Comparison of ENCODE assay signal across 8 mouse cellular contexts in genomic region chr3:135825016-135825753, GRCm38 (mm10). TPM values are rescaled to one million over a fixed set of nuclear protein-coding genes. Genes with fewer than 3 reads are reported as not detected.
DNase-seq lines count a peak whose midpoint lies in the region; ATAC-seq and TF ChIP-seq lines count a peak whose summit lies in the region.

Slc39a8 (plus strand) TSS chr3:135825279.

- 4% methylated on average over 22 of the region's 22 CpGs for WGBS in forebrain, embryonic 10.5 days
- 2% methylated on average over 22 of the region's 22 CpGs for whole genome bisulfite sequencing in heart, embryonic 13.5 days
- 2% methylated on average over 22 of the region's 22 CpGs for WGBS in kidney, postnatal 0 days
- WGBS in liver, embryonic 12.5 days (ENCODE audit: insufficient replicate concordance), result under 1% methylated on average over 22 of the region's 22 CpGs

- peak; percentile 70 for TF ChIP-seq POLR2A in myocyte (IDR thresholded peaks at IDR 0.05; ENCODE audit: insufficient read length, low read depth)

- peak; percentile 72 to 84 for DNase-seq in CD8-positive naive resting alpha-beta T cell, adult 2 months (ENCODE audit: low read depth in 2 of 2, low spot score in 2 of 2)
- peak; percentile 89 for DNase-seq in c-Kit-positive CD71-positive TER-119-negative erythroid progenitor cells, embryonic 14.5 days (ENCODE audit: low read depth)
- DNase-seq in forebrain, embryonic 10.5 days (ENCODE audit: extremely low spot score, low spot score), result peak; percentile 77
- peak; percentile 92 for DNase-seq in kidney, postnatal 0 days (ENCODE audit: low spot score)
- peak; percentile 82 to 89 for DNase-seq in spleen, postnatal 4 days (ENCODE audit: low spot score in 2 of 2)

- peak within 1 kb of the TSS; percentile 87 for H3K27ac ChIP-seq in forebrain, embryonic 10.5 days
- peak within 1 kb of the TSS; percentile 90 for H3K27ac ChIP-seq in heart, embryonic 13.5 days (replicated peaks)
- peak within 1 kb of the TSS; percentile 86 for H3K27ac ChIP-seq in kidney, postnatal 0 days
- peak within 1 kb of the TSS; percentile 99 for H3K27ac ChIP-seq in liver, embryonic 12.5 days

- no peaks in the 10 kb centered on the region for H3K36me3 ChIP-seq in forebrain, embryonic 10.5 days (replicated peaks)
- no peaks in the 10 kb centered on the region for H3K36me3 ChIP-seq in heart, embryonic 13.5 days
- no peaks in the 10 kb centered on the region for H3K36me3 ChIP-seq in kidney, postnatal 0 days (ENCODE audit: insufficient read depth, low read length)
- H3K36me3 ChIP-seq in liver, embryonic 12.5 days, result peaks cover 13% of the 10 kb centered on the region
- no peaks in the 10 kb centered on the region for H3K36me3 ChIP-seq in myocyte (ENCODE audit: control insufficient read depth, insufficient read depth)

- peak within 1 kb of the TSS; percentile 73 for H3K4me3 ChIP-seq in forebrain, embryonic 10.5 days
- peak within 1 kb of the TSS; percentile 80 for H3K4me3 ChIP-seq in heart, embryonic 13.5 days
- peak within 1 kb of the TSS; percentile 52 for H3K4me3 ChIP-seq in kidney, postnatal 0 days (replicated peaks; ENCODE audit: low read depth, low read length)
- peak within 1 kb of the TSS; percentile 85 for H3K4me3 ChIP-seq in liver, embryonic 12.5 days
- peak within 1 kb of the TSS; percentile 33 for H3K4me3 ChIP-seq in myocyte

- peak within 1 kb of the TSS; percentile 37 for H3ac ChIP-seq in myocyte (ENCODE audit: control insufficient read depth, insufficient read length)

- peaks cover 24% of the 10 kb centered on the region for H3K27me3 ChIP-seq in forebrain, embryonic 10.5 days (ENCODE audit: poor library complexity, severe bottlenecking)
- H3K27me3 ChIP-seq in heart, embryonic 13.5 days (replicated peaks), result no peaks in the 10 kb centered on the region
- no peaks in the 10 kb centered on the region for H3K27me3 ChIP-seq in kidney, postnatal 0 days (ENCODE audit: insufficient read depth, low read length)
- H3K27me3 ChIP-seq in liver, embryonic 12.5 days (replicated peaks), result no peaks in the 10 kb centered on the region
- no peaks in the 10 kb centered on the region for H3K27me3 ChIP-seq in myocyte (ENCODE audit: control insufficient read depth, insufficient read depth, insufficient read length)

- no peaks in the 10 kb centered on the region for H3K9me3 ChIP-seq in forebrain, embryonic 10.5 days
- no peaks in the 10 kb centered on the region for H3K9me3 ChIP-seq in heart, embryonic 13.5 days
- no peaks in the 10 kb centered on the region for H3K9me3 ChIP-seq in kidney, postnatal 0 days (replicated peaks; ENCODE audit: low read length)
- no peaks in the 10 kb centered on the region for H3K9me3 ChIP-seq in liver, embryonic 12.5 days (replicated peaks)

- peaks cover 24% of the 10 kb centered on the region for H3K4me1 ChIP-seq in forebrain, embryonic 10.5 days
- peaks cover 25% of the 10 kb centered on the region for H3K4me1 ChIP-seq in heart, embryonic 13.5 days
- peaks cover 6% of the 10 kb centered on the region; the same call in 1 of the 2 replicates for H3K4me1 ChIP-seq in kidney, postnatal 0 days (replicated peaks; ENCODE audit: insufficient read depth, low read length)
- H3K4me1 ChIP-seq in liver, embryonic 12.5 days, result peaks cover 36% of the 10 kb centered on the region

- no peaks in the 10 kb centered on the region for H3K79me2 ChIP-seq in myocyte (ENCODE audit: control insufficient read depth, insufficient read depth)

- peak within 1 kb of the TSS; percentile 86 for H3K9ac ChIP-seq in heart, embryonic 13.5 days
- peak within 1 kb of the TSS; percentile 49 for H3K9ac ChIP-seq in kidney, postnatal 0 days (ENCODE audit: low read depth, low read length)
- peak within 1 kb of the TSS; percentile 91 for H3K9ac ChIP-seq in liver, embryonic 12.5 days

- peak within 1 kb of the TSS; percentile 98 for H3K4me2 ChIP-seq in heart, embryonic 13.5 days
- H3K4me2 ChIP-seq in kidney, postnatal 0 days (ENCODE audit: low read length), result peak within 1 kb of the TSS; percentile 82
- peak within 1 kb of the TSS; percentile 90 for H3K4me2 ChIP-seq in liver, embryonic 12.5 days
- peak within 1 kb of the TSS; percentile 100 for H3K4me2 ChIP-seq in myocyte (ENCODE audit: low read depth)

- TF ChIP-seq CTCF in kidney, postnatal 0 days (IDR thresholded peaks at IDR 0.05; ENCODE audit: low read depth), result peak; percentile 47; the same call in 1 of the 2 replicates

- peak; percentile 90 for ATAC-seq in heart, embryonic 13.5 days (ENCODE audit: extremely low read depth, insufficient number of reproducible peaks, low FRiP score, low TSS enrichment)
- peak; percentile 92 for ATAC-seq in kidney, postnatal 0 days (replicated peaks; ENCODE audit: low FRiP score, low read depth)
- peak; percentile 89 for ATAC-seq in liver, embryonic 12.5 days

TF ChIP-seq in myocyte, 11 proteins besides CTCF, POLR2A, EP300 and RAD21:
- TF ChIP-seq POLR2AphosphoS2 (IDR thresholded peaks at IDR 0.05; ENCODE audit: insufficient read length, low read depth) (peak; percentile 52), USF1 (IDR thresholded peaks at IDR 0.05; ENCODE audit: low read depth) (peak; percentile 81), MAX (IDR thresholded peaks at IDR 0.05; ENCODE audit: low read depth) (no peak)

RNA-seq across cellular contexts. Expression of gene Slc39a8, which starts in this region (rescaled TPM):
- 19.6 and 20.7 TPM in 2 replicates for polyA plus RNA-seq in forebrain, embryonic 10.5 days (2016; fragmentation: Nextera tagmentation; extraction: Ambion mirVana)
- polyA plus RNA-seq in heart, embryonic 13.5 days (2015; fragmentation: Nextera tagmentation; extraction: Ambion mirVana), result 13.3 and 14.5 TPM in 2 replicates
- polyA plus RNA-seq in kidney, postnatal 0 days (2015; fragmentation: Nextera tagmentation; extraction: Ambion mirVana), result 25.0 and 25.9 TPM in 2 replicates
- polyA plus RNA-seq in liver, embryonic 12.5 days (2016; fragmentation: Nextera tagmentation; extraction: Ambion mirVana), result 103 and 108 TPM in 2 replicates
- 0.96 TPM for polyA plus RNA-seq in myocyte (2012; fragmentation: generic; extraction: Trizol)

Comparison
In these comparisons a context has a peak if more than half of its experiments do, and no peak if none do; other contexts are left out.
1. Peak in every context shown above with its lines: DNase-seq, ATAC-seq, H3K4me3 ChIP-seq and H3K27ac ChIP-seq.
2. H3K4me3 ChIP-seq: peak in every context shown above with its lines; median percentile 85 in liver, embryonic 12.5 days; 80 in heart, embryonic 13.5 days; 73 in forebrain, embryonic 10.5 days; 52 in kidney, postnatal 0 days; 33 in myocyte.